Mouse (Mus musculus): ENCODE results near the gene Kcnip4.
A peak's percentile ranks its signal among the peaks of the same experiment; 100 is the strongest.

Gene Kcnip4

GRCm38 (mm10) chr5:48419741-48420140 is 1105.0 kb downstream of the Kcnip4 start:
- no peak for DNase-seq (ENCODE audit: low read depth, low spot score)

DNA sequence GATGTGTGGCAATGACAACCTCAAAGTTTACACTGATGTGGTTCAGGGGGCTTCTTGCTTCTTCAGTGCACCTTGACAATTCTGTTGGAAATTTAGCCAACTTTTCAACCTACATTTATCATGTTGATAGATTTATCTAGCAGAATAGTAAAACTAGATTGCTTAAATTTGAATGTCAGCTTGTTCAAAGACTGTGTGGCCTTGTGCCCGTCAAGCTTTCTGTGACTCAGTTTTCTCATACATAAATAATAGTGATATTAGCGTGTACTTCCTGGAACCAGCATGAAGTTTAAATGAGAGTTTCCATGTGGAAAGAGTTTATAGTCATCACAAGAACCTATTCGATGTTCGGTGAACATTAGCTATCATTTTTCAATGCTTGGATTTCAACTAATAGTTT is 1112.4 kb downstream of the Kcnip4 start:
- no peak for DNase-seq (ENCODE audit: low read depth, low spot score)

- DNase-seq (ENCODE audit: low read depth, low spot score): no peak
These were observed 1113.2 kb downstream of the Kcnip4 start for GRCm38 (mm10) chr5:48411462-48411861.

DNA sequence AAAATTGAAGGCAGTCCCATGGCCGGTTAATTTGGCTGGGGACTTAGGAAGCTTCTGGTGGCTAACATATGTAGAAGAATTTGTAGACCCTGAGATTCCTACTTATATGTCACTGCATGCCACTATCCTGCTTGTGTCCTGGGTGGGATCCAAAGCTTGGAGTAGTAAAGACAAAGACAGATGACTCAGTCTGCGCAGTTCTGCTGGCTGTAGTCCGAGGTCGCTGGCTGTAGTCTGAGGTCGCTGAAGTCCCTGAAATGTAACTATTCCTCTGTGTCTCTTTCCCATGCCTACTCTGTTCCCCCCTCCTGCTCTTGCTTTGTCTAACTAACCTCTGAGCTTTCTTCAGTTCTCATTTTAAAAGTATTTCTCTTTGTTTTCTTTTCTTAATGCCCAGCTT is 1114.4 kb downstream of the Kcnip4 start:
- no peak for DNase-seq (ENCODE audit: low read depth, low spot score)

DNA sequence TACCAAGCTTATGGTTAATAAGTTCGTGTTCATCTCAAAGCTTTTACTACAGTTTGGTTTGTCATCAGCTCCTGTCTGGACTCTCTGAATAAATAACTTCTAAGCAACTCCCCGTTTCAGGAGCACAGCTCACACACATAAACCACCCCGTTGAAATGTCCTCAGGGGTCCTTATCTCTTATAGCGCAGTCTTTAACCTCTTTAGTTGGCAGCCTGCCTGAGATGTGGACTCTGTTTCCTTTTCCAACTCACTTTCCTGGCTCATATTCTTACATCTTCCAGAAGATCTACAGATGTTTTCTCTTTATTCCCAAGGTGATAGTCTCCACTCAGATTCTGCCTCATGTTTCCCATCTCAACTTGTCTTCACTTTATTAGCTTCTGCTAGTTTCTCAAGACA is 1116.4 kb downstream of the Kcnip4 start:
- DNase-seq (ENCODE audit: low read depth, low spot score): no peak

DNA sequence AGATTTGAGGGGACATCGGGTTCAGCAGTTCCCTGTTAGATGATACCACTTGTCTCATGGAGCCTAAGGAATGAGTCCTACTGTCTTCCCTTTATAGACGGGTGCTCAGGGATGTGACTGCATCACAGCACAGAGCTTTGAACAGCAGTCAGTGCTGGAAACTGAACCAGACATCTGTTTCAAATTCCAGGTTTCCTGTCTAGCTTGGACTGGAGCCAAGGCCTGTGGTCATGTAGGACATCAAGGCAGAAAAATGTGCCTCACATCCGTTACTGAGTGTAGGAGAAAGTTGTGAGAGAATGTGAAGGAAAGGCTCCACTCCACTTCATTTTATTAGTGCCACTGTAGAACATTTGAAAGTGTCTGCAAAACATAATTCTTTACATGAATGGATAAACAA is 1122.2 kb downstream of the Kcnip4 start:
- no peak for DNase-seq (ENCODE audit: low read depth, low spot score)

DNA sequence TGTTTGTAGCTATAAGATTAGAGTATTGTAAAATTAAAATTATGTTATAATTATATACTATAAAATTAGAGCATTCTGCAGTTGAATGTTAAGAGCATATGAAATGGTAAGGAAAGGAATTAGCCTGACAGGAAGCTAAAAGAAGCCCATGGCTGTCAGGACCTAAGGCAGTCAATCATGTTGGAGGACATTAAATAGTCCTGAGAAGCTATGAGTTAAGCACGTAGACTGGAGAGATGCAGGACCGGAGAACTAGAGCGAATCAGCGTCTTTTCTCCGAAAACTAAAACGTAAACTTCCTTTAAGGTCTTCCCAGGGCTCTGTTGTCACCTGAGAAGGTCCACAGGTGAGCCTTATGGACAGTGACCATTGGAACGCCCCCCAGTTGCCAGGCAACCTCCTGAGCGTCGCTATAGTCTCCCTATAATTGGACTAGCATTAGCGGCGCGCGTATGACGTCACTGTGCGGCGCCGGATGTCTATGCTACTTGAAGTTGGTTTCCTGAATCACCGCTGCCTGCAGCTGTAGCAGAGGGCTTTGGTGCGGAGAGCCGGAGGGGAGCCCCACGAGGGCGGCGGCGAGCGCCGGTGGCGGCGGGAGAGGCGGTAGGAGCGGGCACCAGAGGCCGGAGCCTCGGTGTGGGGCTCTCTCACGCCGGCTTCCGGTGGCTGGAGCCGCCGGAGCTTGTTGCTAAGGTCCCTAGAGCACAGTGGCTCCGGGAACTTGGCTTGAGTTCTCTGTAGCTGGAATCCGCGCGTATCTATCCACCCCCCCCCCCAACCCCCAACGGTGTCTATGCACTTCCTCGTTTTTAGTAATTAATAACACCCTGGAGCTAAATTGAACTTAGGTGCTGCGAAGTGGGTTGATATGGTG is 1152.6 kb downstream of the Kcnip4 start:
- DNase-seq (ENCODE audit: low read depth, low spot score): peak; percentile 94

GRCm38 (mm10) chr5:48349309-48349708 is 1175.4 kb downstream of the Kcnip4 start:
- DNase-seq (ENCODE audit: low read depth, low spot score): no peak

GRCm38 (mm10) chr5:48345983-48346648 is 1178.6 kb downstream of the Kcnip4 start:
- no peak for DNase-seq (ENCODE audit: low read depth, low spot score)

- DNase-seq (ENCODE audit: low read depth, low spot score): peak; percentile 17
These were observed 1179.4 kb downstream of the Kcnip4 start for GRCm38 (mm10) chr5:48345095-48345982.

DNA sequence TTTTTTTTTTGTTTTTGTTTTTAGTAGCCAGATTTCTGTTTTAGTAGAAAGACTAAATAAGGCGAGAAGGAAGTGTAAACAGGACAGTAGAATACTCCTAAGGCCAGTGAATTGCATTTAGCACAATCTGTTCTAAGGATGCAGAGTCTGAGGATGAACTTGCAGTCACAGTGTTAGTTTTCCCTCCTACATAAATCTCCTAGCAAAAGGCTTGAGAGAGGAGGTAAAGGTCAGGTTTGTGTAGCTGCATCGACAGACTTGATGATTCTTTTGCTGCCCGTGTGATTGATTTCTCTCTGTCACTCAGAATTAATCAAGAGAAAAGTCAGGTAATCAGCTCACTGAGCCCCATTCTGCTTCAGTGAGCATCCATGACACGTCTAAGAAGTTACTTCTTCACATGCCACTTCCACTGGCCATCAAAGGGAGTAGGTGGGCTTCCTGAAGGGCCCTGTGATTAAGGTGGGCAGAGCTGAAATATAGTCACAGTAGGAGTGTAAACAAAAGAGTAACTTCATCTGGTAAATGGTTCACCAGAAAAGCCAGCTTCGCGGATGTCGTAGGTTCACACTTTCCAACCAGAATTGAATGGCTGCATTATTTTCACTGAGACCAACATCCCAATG is 1183.8 kb downstream of the Kcnip4 start:
- DNase-seq (ENCODE audit: low read depth, low spot score): no peak
